Mouse (Mus musculus) lung, postnatal 0 days (tissue): ENCODE measurements around the gene Gm8978. TPM values are rescaled to one million over a fixed set of nuclear protein-coding genes. Genes with fewer than 3 reads are reported as not detected.
"Not testable (repeated sequence)": the region's sequence is repeated elsewhere in the genome, so short reads cannot be mapped to it uniquely, and the experiment has no call there.

Experiments used
- ATAC-seq: fragments of 200-750 bp; cut with Nextera tagmentation; 2 replicates; pipeline ENCODE4 v1.8.0; 2017; ENCODE audit warnings: moderate library complexity
- DNase-seq: peaks from one replicate; pipeline ENCODE4 v3.0.0-alpha.2; 2016; ENCODE audit warnings: low spot score
- H3K27ac ChIP-seq: fragments of 300-500 bp; sonication (generic); 2 replicates; pipeline ENCODE4 v1.5.1; 2014; ENCODE audit warnings: antibody characterized with exemption, mild to moderate bottlenecking, low read length, mixed read lengths
- H3K27me3 ChIP-seq: fragments of 300-500 bp; sonication (generic); replicated peaks from 2 replicates; pipeline ENCODE4 v1.6.1; 2014; ENCODE audit warnings: low read length, mixed read lengths; ENCODE audit not compliant: insufficient read depth
- H3K36me3 ChIP-seq: fragments of 300-500 bp; sonication (generic); 2 replicates; pipeline ENCODE4 v1.6.1; 2014; ENCODE audit warnings: low read length, mixed read lengths; ENCODE audit not compliant: insufficient read depth
- H3K4me1 ChIP-seq: fragments of 300-500 bp; sonication (generic); 2 replicates; pipeline ENCODE4 v1.6.1; 2014; ENCODE audit warnings: antibody characterized with exemption, low read depth, low read length, mixed read lengths; ENCODE audit not compliant: insufficient read depth
- H3K4me2 ChIP-seq: fragments of 300-500 bp; sonication (generic); replicated peaks from 2 replicates; pipeline ENCODE4 v1.6.1; 2014; ENCODE audit warnings: low read depth, mild to moderate bottlenecking, low read length, moderate library complexity, mixed read lengths
- H3K4me3 ChIP-seq: fragments of 300-500 bp; sonication (generic); 2 replicates; pipeline ENCODE4 v1.5.1; 2014; ENCODE audit warnings: low read depth, low read length
- H3K9ac ChIP-seq: fragments of 300-500 bp; sonication (generic); replicated peaks from 2 replicates; pipeline ENCODE4 v1.6.1; 2014; ENCODE audit warnings: low read depth, mild to moderate bottlenecking
- H3K9me3 ChIP-seq: fragments of 300-500 bp; sonication (generic); 2 replicates; pipeline ENCODE4 v1.6.1; 2016; ENCODE audit warnings: low read length, mixed read lengths
- WGBS: fragments of 180-500 bp; shearing (Covaris S2); extraction: QIAGEN DNeasy Blood & Tissue Kit; methylation state at CpG from one replicate; pipeline ENCODE4 v1.1.7; 2014; 5-methylcytosine and 5-hydroxymethylcytosine counted together
- microRNA-seq: library from miRNA; unstranded; fragments of <30 nt; microRNA quantifications from one replicate; pipeline ENCODE4, GENCODE M21; 2016
- polyA plus RNA-seq: library from polyadenylated mRNA; unstranded; fragments of >200 nt; fragmentation: Nextera tagmentation; extraction: Ambion mirVana; gene quantifications from 2 replicates; pipeline ENCODE4 v1.2.1, GENCODE M21; 2015

Gene Gm8978
- not detected in 2 replicates for polyA plus RNA-seq

GRCm38 (mm10) chr19:33625152-33625551, at the start of gene Gm8978:
Gm8978 (minus strand) TSS chr19:33625252.
- H3K9ac ChIP-seq, ATAC-seq, H3K36me3 ChIP-seq: not testable (repeated sequence)

DNA sequence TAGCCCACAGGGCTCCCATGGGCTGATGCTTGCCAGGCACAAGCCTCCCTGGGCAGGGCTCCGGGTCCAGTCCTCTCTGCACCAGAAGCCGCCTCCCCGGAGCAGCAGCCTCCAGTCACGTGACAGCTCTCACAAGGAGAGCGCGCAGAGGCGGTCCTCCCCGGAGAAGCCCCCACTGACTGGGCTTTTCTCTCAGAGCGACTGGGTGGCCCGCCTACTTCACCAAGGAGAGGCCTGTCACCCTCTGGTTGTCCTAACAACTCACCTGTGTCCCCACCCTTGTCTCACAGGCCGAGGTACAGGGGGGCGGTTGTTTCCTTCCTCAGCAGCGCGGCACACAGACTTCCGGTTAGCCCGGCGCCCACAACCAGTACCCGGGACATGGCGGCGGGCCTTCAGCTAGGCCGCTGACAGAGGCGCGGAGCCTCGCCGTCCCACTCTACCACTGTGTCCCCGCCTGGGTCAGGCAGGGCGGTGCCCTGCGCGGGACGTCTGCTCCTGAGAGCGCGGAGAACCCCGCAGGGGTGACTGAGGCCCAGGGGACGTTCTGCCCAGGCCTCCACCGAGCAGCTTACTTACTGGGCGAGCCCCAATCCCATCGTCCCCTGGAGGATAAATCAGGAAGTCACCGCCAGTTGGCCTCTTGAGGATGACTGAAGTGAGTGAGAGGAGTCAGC, 35.3 kb downstream of the Gm8978 start:
- Histone ChIP-seq H3K4me3 (peak overlapping the region; percentile 33), H3K4me2 (peak overlapping the region; percentile 48), H3K9ac (peak overlapping the region; percentile 23; the same call in 1 of the 2 replicates)
- H3K36me3 ChIP-seq, H3K27ac ChIP-seq, H3K9me3 ChIP-seq, H3K27me3 ChIP-seq, H3K4me1 ChIP-seq: not testable (repeated sequence)
- 8% methylated on average over 8 of the region's 38 CpGs for WGBS
- peak; percentile 88 for DNase-seq
- ATAC-seq = peak; percentile 99

More at GRCm38 (mm10) chr19:33625152-33625551, at the start of gene Gm8978:
- H3K9me3 ChIP-seq, H3K4me3 ChIP-seq, H3K27ac ChIP-seq, H3K27me3 ChIP-seq, H3K4me1 ChIP-seq, H3K4me2 ChIP-seq, DNase-seq: not testable (repeated sequence)

GRCm38 (mm10) chr19:33568551-33568950, 56.5 kb downstream of the Gm8978 start:
- not testable (repeated sequence) for H3K36me3 ChIP-seq

More at GRCm38 (mm10) chr19:33568551-33568950, 56.5 kb downstream of the Gm8978 start:
- not testable (repeated sequence) for H3K27me3 ChIP-seq, H3K9me3 ChIP-seq, ATAC-seq, H3K27ac ChIP-seq, H3K9ac ChIP-seq, H3K4me2 ChIP-seq, DNase-seq, H3K4me3 ChIP-seq, H3K4me1 ChIP-seq
- 76% methylated on average over 5 of the region's 5 CpGs for WGBS

Small RNAs within 50 kb of the gene (microRNA-seq; reads per million reads assigned to microRNA genes)
- not detected for gene Gm27440

Other genes starting within 250 kb of the Gm8978 start
- 8.9 and 9.6 TPM in 2 replicates for gene Rnls, start 233.0 kb downstream of the Gm8978 start, polyA plus RNA-seq
- not detected in 2 replicates for gene Lipo4, start 107.5 kb downstream of the Gm8978 start, polyA plus RNA-seq
- gene Lipo2, start 126.1 kb upstream of the Gm8978 start, polyA plus RNA-seq = 0.14 and 0.16 TPM in 2 replicates
- gene Lipo3, start 136.7 kb upstream of the Gm8978 start, polyA plus RNA-seq = 18.2 and 20.5 TPM in 2 replicates
- not detected in 2 replicates for gene Lipo1, start 162.2 kb upstream of the Gm8978 start, polyA plus RNA-seq